Mouse (Mus musculus): ENCODE measurements at regions not wholly inside any gene's neighbourhood (a gene's known extent, or its start where the extent isn't known, plus 50 kb on each side); places are given as distances from the start of the nearest gene placed in this dataset.

GRCm38 (mm10) chr3:12262342-12262741, 1926.9 kb upstream of the Gm38303 start:
- ATAC-seq = no peak
- H3K4me1 ChIP-seq (replicated peaks; ENCODE audit: control insufficient read depth, insufficient read depth, low read length) = no peaks in the 10 kb centered on the region
- WGBS = 79% methylated on average over 1 of the region's 1 CpGs

GRCm38 (mm10) chr3:12257650-12258049, 1922.2 kb upstream of the Gm38303 start:
- H3K4me1 ChIP-seq (replicated peaks; ENCODE audit: control insufficient read depth, insufficient read depth, low read length) = no peaks in the 10 kb centered on the region
- H3K9me3 ChIP-seq (ENCODE audit: control insufficient read depth, low read length) = no peaks in the 10 kb centered on the region
- WGBS = 74% methylated on average over 1 of the region's 1 CpGs
- H3K9ac ChIP-seq (replicated peaks; ENCODE audit: low read depth, low read length) = no peak overlapping the region
- H3K27me3 ChIP-seq (replicated peaks; ENCODE audit: control insufficient read depth, insufficient read depth, low read length) = no peaks in the 10 kb centered on the region
- ATAC-seq = no peak
- no peak overlapping the region for H3K4me3 ChIP-seq (replicated peaks; ENCODE audit: low read length)
- no peak overlapping the region for H3K27ac ChIP-seq (ENCODE audit: low read length)
- H3K4me2 ChIP-seq (ENCODE audit: low read length) = no peak overlapping the region
- no peaks in the 10 kb centered on the region for H3K36me3 ChIP-seq (ENCODE audit: control insufficient read depth, insufficient read depth)

More at GRCm38 (mm10) chr3:12262342-12262741, 1926.9 kb upstream of the Gm38303 start:
- no peak overlapping the region for H3K27ac ChIP-seq (ENCODE audit: low read length)
- no peaks in the 10 kb centered on the region for H3K36me3 ChIP-seq (ENCODE audit: control insufficient read depth, insufficient read depth)
- no peak overlapping the region for H3K4me2 ChIP-seq (ENCODE audit: low read length)
- no peak overlapping the region for H3K9ac ChIP-seq (replicated peaks; ENCODE audit: low read depth, low read length)
- no peaks in the 10 kb centered on the region for H3K27me3 ChIP-seq (replicated peaks; ENCODE audit: control insufficient read depth, insufficient read depth, low read length)
- H3K4me3 ChIP-seq (replicated peaks; ENCODE audit: low read length) = no peak overlapping the region
- H3K9me3 ChIP-seq (ENCODE audit: control insufficient read depth, low read length) = no peaks in the 10 kb centered on the region

GRCm38 (mm10) chr3:12246145-12246544, 1910.7 kb upstream of the Gm38303 start:
- H3K9me3 ChIP-seq (ENCODE audit: control insufficient read depth, low read length) = no peaks in the 10 kb centered on the region
- no peaks in the 10 kb centered on the region for H3K36me3 ChIP-seq (ENCODE audit: control insufficient read depth, insufficient read depth)
- H3K9ac ChIP-seq (replicated peaks; ENCODE audit: low read depth, low read length) = no peak overlapping the region
- no peaks in the 10 kb centered on the region for H3K4me1 ChIP-seq (replicated peaks; ENCODE audit: control insufficient read depth, insufficient read depth, low read length)
- no peaks in the 10 kb centered on the region for H3K27me3 ChIP-seq (replicated peaks; ENCODE audit: control insufficient read depth, insufficient read depth, low read length)
- WGBS = 73% methylated on average over 3 of the region's 3 CpGs
- H3K4me2 ChIP-seq (ENCODE audit: low read length) = no peak overlapping the region
- no peak overlapping the region for H3K4me3 ChIP-seq (replicated peaks; ENCODE audit: low read length)
- no peak for ATAC-seq
- H3K27ac ChIP-seq (ENCODE audit: low read length) = no peak overlapping the region

GRCm38 (mm10) chr3:12241026-12241425, 1905.5 kb upstream of the Gm38303 start:
- 94% methylated on average over 1 of the region's 1 CpGs for WGBS
- no peak for ATAC-seq
- no peak overlapping the region for H3K4me2 ChIP-seq (ENCODE audit: low read length)

GRCm38 (mm10) chr3:12227741-12228480, 1892.4 kb upstream of the Gm38303 start:
- Histone ChIP-seq H3K4me3 (replicated peaks; ENCODE audit: low read length) (no peak overlapping the region), H3K9me3 (ENCODE audit: control insufficient read depth, low read length) (no peaks in the 10 kb centered on the region), H3K4me1 (replicated peaks; ENCODE audit: control insufficient read depth, insufficient read depth, low read length) (no peaks in the 10 kb centered on the region), H3K27ac (ENCODE audit: low read length) (no peak overlapping the region), H3K27me3 (replicated peaks; ENCODE audit: control insufficient read depth, insufficient read depth, low read length) (no peaks in the 10 kb centered on the region), H3K4me2 (ENCODE audit: low read length) (no peak overlapping the region), H3K36me3 (ENCODE audit: control insufficient read depth, insufficient read depth) (no peaks in the 10 kb centered on the region), H3K9ac (replicated peaks; ENCODE audit: low read depth, low read length) (no peak overlapping the region)
- no peak for ATAC-seq

More at GRCm38 (mm10) chr3:12241026-12241425, 1905.5 kb upstream of the Gm38303 start:
- Histone ChIP-seq H3K4me3 (replicated peaks; ENCODE audit: low read length) (no peak overlapping the region), H3K27ac (ENCODE audit: low read length) (no peak overlapping the region), H3K4me1 (replicated peaks; ENCODE audit: control insufficient read depth, insufficient read depth, low read length) (no peaks in the 10 kb centered on the region), H3K36me3 (ENCODE audit: control insufficient read depth, insufficient read depth) (no peaks in the 10 kb centered on the region), H3K9ac (replicated peaks; ENCODE audit: low read depth, low read length) (no peak overlapping the region), H3K27me3 (replicated peaks; ENCODE audit: control insufficient read depth, insufficient read depth, low read length) (no peaks in the 10 kb centered on the region), H3K9me3 (ENCODE audit: control insufficient read depth, low read length) (no peaks in the 10 kb centered on the region)

- H3K27ac ChIP-seq (ENCODE audit: low read length) = no peak overlapping the region
- H3K4me1 ChIP-seq (replicated peaks; ENCODE audit: control insufficient read depth, insufficient read depth, low read length) = no peaks in the 10 kb centered on the region
- H3K4me2 ChIP-seq (ENCODE audit: low read length) = no peak overlapping the region
- ATAC-seq = no peak
- H3K9ac ChIP-seq (replicated peaks; ENCODE audit: low read depth, low read length) = no peak overlapping the region
- H3K36me3 ChIP-seq (ENCODE audit: control insufficient read depth, insufficient read depth) = no peaks in the 10 kb centered on the region
- H3K4me3 ChIP-seq (replicated peaks; ENCODE audit: low read length) = no peak overlapping the region
- H3K9me3 ChIP-seq (ENCODE audit: control insufficient read depth, low read length) = no peaks in the 10 kb centered on the region
- H3K27me3 ChIP-seq (replicated peaks; ENCODE audit: control insufficient read depth, insufficient read depth, low read length) = no peaks in the 10 kb centered on the region
- 87% methylated on average over 3 of the region's 3 CpGs for WGBS
These were observed 1891.3 kb upstream of the Gm38303 start for GRCm38 (mm10) chr3:12226816-12227215.

- no peak for ATAC-seq
- H3K9me3 ChIP-seq (ENCODE audit: control insufficient read depth, low read length) = no peaks in the 10 kb centered on the region
- H3K9ac ChIP-seq (replicated peaks; ENCODE audit: low read depth, low read length) = no peak overlapping the region
- no peaks in the 10 kb centered on the region for H3K36me3 ChIP-seq (ENCODE audit: control insufficient read depth, insufficient read depth)
- no peak overlapping the region for H3K4me3 ChIP-seq (replicated peaks; ENCODE audit: low read length)
- no peak overlapping the region for H3K4me2 ChIP-seq (ENCODE audit: low read length)
- no peak overlapping the region for H3K27ac ChIP-seq (ENCODE audit: low read length)
- H3K4me1 ChIP-seq (replicated peaks; ENCODE audit: control insufficient read depth, insufficient read depth, low read length) = no peaks in the 10 kb centered on the region
- no peaks in the 10 kb centered on the region for H3K27me3 ChIP-seq (replicated peaks; ENCODE audit: control insufficient read depth, insufficient read depth, low read length)
These were observed 1889.4 kb upstream of the Gm38303 start for GRCm38 (mm10) chr3:12224851-12225250.

- no peaks in the 10 kb centered on the region for H3K9me3 ChIP-seq (ENCODE audit: control insufficient read depth, low read length)
- WGBS = 71% methylated on average over 1 of the region's 1 CpGs
- no peaks in the 10 kb centered on the region for H3K4me1 ChIP-seq (replicated peaks; ENCODE audit: control insufficient read depth, insufficient read depth, low read length)
- no peaks in the 10 kb centered on the region for H3K36me3 ChIP-seq (ENCODE audit: control insufficient read depth, insufficient read depth)
- no peak overlapping the region for H3K9ac ChIP-seq (replicated peaks; ENCODE audit: low read depth, low read length)
- H3K4me3 ChIP-seq (replicated peaks; ENCODE audit: low read length) = no peak overlapping the region
- H3K27ac ChIP-seq (ENCODE audit: low read length) = no peak overlapping the region
- ATAC-seq = no peak
- no peak overlapping the region for H3K4me2 ChIP-seq (ENCODE audit: low read length)
- H3K27me3 ChIP-seq (replicated peaks; ENCODE audit: control insufficient read depth, insufficient read depth, low read length) = no peaks in the 10 kb centered on the region
These were observed 1880.6 kb upstream of the Gm38303 start for GRCm38 (mm10) chr3:12216035-12216434.

- no peaks in the 10 kb centered on the region for H3K27me3 ChIP-seq (replicated peaks; ENCODE audit: control insufficient read depth, insufficient read depth, low read length)
- no peak overlapping the region for H3K9ac ChIP-seq (replicated peaks; ENCODE audit: low read depth, low read length)
- H3K27ac ChIP-seq (ENCODE audit: low read length) = no peak overlapping the region
- H3K36me3 ChIP-seq (ENCODE audit: control insufficient read depth, insufficient read depth) = no peaks in the 10 kb centered on the region
- no peak overlapping the region for H3K4me2 ChIP-seq (ENCODE audit: low read length)
- H3K9me3 ChIP-seq (ENCODE audit: control insufficient read depth, low read length) = no peaks in the 10 kb centered on the region
- peak; percentile 61 for ATAC-seq
- H3K4me3 ChIP-seq (replicated peaks; ENCODE audit: low read length) = no peak overlapping the region
- 60% methylated on average over 3 of the region's 3 CpGs for WGBS
- H3K4me1 ChIP-seq (replicated peaks; ENCODE audit: control insufficient read depth, insufficient read depth, low read length) = no peaks in the 10 kb centered on the region
These were observed 1879.3 kb upstream of the Gm38303 start for GRCm38 (mm10) chr3:12214821-12215220.

- H3K27me3 ChIP-seq (replicated peaks; ENCODE audit: control insufficient read depth, insufficient read depth, low read length) = no peaks in the 10 kb centered on the region
- no peak overlapping the region for H3K27ac ChIP-seq (ENCODE audit: low read length)
- WGBS = 68% methylated on average over 3 of the region's 3 CpGs
- no peaks in the 10 kb centered on the region for H3K9me3 ChIP-seq (ENCODE audit: control insufficient read depth, low read length)
- no peak for ATAC-seq
- H3K36me3 ChIP-seq (ENCODE audit: control insufficient read depth, insufficient read depth) = no peaks in the 10 kb centered on the region
- H3K4me2 ChIP-seq (ENCODE audit: low read length) = no peak overlapping the region
- H3K9ac ChIP-seq (replicated peaks; ENCODE audit: low read depth, low read length) = no peak overlapping the region
- no peak overlapping the region for H3K4me3 ChIP-seq (replicated peaks; ENCODE audit: low read length)
- H3K4me1 ChIP-seq (replicated peaks; ENCODE audit: control insufficient read depth, insufficient read depth, low read length) = no peaks in the 10 kb centered on the region
These were observed 1837.9 kb upstream of the Gm38303 start for GRCm38 (mm10) chr3:12173371-12173770.
